Mouse (Mus musculus): ENCODE measurements at regions not wholly inside any gene's neighbourhood (a gene's known extent, or its start where the extent isn't known, plus 50 kb on each side); places are given as distances from the start of the nearest gene placed in this dataset.

GRCm38 (mm10) chr6:98178005-98178404 lies 164.5 kb downstream of the Gm765 start:
- no peak for DNase-seq (ENCODE audit: low spot score in 2 of 2)

GRCm38 (mm10) chr6:98149043-98149813 lies 193.3 kb downstream of the Gm765 start:
- DNase-seq (ENCODE audit: low spot score in 2 of 2), result no peak

- no peak for DNase-seq (ENCODE audit: low spot score in 2 of 2)
Observed at GRCm38 (mm10) chr6:98147855-98148254, 194.7 kb downstream of the Gm765 start.

GRCm38 (mm10) chr6:98132931-98133330 lies 209.6 kb downstream of the Gm765 start:
- DNase-seq (ENCODE audit: low spot score in 2 of 2), result peak in 1 of 2 experiments; percentile 24

- no peak for DNase-seq (ENCODE audit: low spot score in 2 of 2)
Observed at GRCm38 (mm10) chr6:98125434-98125833, 217.1 kb downstream of the Gm765 start.

- no peak for DNase-seq (ENCODE audit: low spot score in 2 of 2)
Observed at GRCm38 (mm10) chr6:98118355-98119150, 224.0 kb downstream of the Gm765 start.

- DNase-seq (ENCODE audit: low spot score in 2 of 2), result no peak
Observed at GRCm38 (mm10) chr6:98114327-98115134, 228.0 kb downstream of the Gm765 start.

- DNase-seq (ENCODE audit: low spot score in 2 of 2), result no peak
Observed at GRCm38 (mm10) chr6:98113708-98114107, 228.8 kb downstream of the Gm765 start.

GRCm38 (mm10) chr6:98112495-98113115 lies 229.9 kb downstream of the Gm765 start:
- DNase-seq (ENCODE audit: low spot score in 2 of 2), result no peak

GRCm38 (mm10) chr6:98107123-98107522 lies 235.4 kb downstream of the Gm765 start:
- no peak for DNase-seq (ENCODE audit: low spot score in 2 of 2)

- DNase-seq (ENCODE audit: low spot score in 2 of 2), result peak; percentile 61 to 83
Observed at GRCm38 (mm10) chr6:98105280-98106090, 237.1 kb downstream of the Gm765 start.

GRCm38 (mm10) chr6:98104432-98104831 lies 238.1 kb downstream of the Gm765 start:
- no peak for DNase-seq (ENCODE audit: low spot score in 2 of 2)

- no peak for DNase-seq (ENCODE audit: low spot score in 2 of 2)
Observed at GRCm38 (mm10) chr6:98101023-98101422, 241.5 kb downstream of the Gm765 start.

GRCm38 (mm10) chr6:98099126-98099525 lies 243.4 kb downstream of the Gm765 start:
- DNase-seq (ENCODE audit: low spot score in 2 of 2), result no peak

GRCm38 (mm10) chr6:98095243-98095642 lies 247.3 kb downstream of the Gm765 start:
- no peak for DNase-seq (ENCODE audit: low spot score in 2 of 2)

- no peak for DNase-seq (ENCODE audit: low spot score in 2 of 2)
Observed at GRCm38 (mm10) chr6:98089185-98089584, 253.4 kb downstream of the Gm765 start.

GRCm38 (mm10) chr6:98080076-98080475 lies 262.5 kb downstream of the Gm765 start:
- DNase-seq (ENCODE audit: low spot score in 2 of 2), result no peak
